Mouse (Mus musculus) cortical plate, adult 2 months (tissue): ENCODE results near the gene Slc17a1. TPM values are rescaled to one million over a fixed set of nuclear protein-coding genes. Genes with fewer than 3 reads are reported as not detected.

Source experiments
- H3K27ac ChIP-seq: fragments of 200-500 bp; 2 replicates; pipeline ENCODE4 v1.5.1; 2012; ENCODE audit warnings: low read length, control low read depth, inconsistent platforms; ENCODE audit not compliant: insufficient read depth
- H3K4me1 ChIP-seq: fragments of 200-500 bp; 2 replicates; pipeline ENCODE4 v1.6.1; 2011; ENCODE audit warnings: low read length; ENCODE audit not compliant: control insufficient read depth, insufficient read depth
- H3K4me3 ChIP-seq: fragments of 200-500 bp; 2 replicates; pipeline ENCODE4 v1.5.1; 2011; ENCODE audit warnings: mild to moderate bottlenecking, low read length, control low read depth; ENCODE audit not compliant: insufficient read depth
- CTCF ChIP-seq: fragments of 200-500 bp; IDR thresholded peaks from 2 replicates; pipeline ENCODE4 v1.5.1; 2011; ENCODE audit warnings: mild to moderate bottlenecking, control low read depth, low read length; ENCODE audit not compliant: insufficient read depth; ENCODE audit errors: extremely low read depth
- POLR2A ChIP-seq: fragments of 200-500 bp; IDR thresholded peaks from 2 replicates; pipeline ENCODE4 v1.6.1; 2011; ENCODE audit warnings: mild to moderate bottlenecking, low read length, control low read depth; ENCODE audit not compliant: insufficient read depth; ENCODE audit errors: extremely low read depth
- polyA plus RNA-seq: library from polyadenylated mRNA; depleted of rRNA; stranded (reverse); fragments of >200 nt; gene quantifications from 2 replicates; pipeline ENCODE4 v1.2.3, GENCODE M21; 2012

Gene Slc17a1
- polyA plus RNA-seq, 1 experiment: not detected

DNA sequence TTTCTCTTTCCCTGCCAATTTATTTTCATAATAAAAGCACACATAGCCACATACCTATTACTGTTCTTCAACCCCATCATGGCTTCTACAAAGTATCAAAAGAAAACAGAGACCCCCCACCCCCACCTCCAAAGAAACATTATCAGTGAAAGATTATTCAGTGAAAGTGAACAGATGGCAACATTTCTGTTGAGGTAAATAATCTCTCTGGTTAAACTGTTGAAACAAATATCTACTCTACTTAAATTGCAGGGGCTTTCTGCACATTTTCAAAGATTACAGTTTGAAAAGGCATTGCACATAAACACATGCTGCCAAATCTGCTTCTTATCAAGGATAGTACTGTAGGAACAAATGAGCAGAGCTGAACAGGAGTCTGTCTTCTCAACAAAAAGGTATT lies 5.7 kb upstream of the Slc17a1 start:
- Histone ChIP-seq H3K4me3 (no peak overlapping the region), H3K27ac (no peak overlapping the region), H3K4me1 (no peaks in the 10 kb centered on the region)
- no peak for TF ChIP-seq POLR2A
- no peak for TF ChIP-seq CTCF

DNA sequence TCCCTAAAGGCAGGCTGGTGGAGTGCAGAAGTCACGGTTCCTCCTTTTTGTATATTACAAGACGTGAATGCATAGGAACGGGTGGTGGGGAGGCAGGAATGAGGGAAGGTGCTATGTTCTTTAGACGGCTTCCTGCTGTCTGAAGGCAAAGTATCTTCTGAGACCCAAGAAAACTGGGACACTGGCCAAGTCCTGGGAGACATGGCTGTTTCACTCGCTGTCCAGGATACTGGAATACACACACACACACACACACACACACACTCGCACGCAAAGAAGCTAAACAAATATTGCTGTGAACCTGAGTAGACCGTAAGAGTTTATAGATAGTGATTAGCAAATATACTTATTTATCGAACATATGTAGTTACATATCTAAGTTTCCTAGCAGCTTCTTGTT lies 2.8 kb upstream of the Slc17a1 start:
- no peak overlapping the region for H3K4me3 ChIP-seq
- H3K4me1 ChIP-seq: no peaks in the 10 kb centered on the region
- TF ChIP-seq CTCF (no peak), POLR2A (no peak)
- H3K27ac ChIP-seq: no peak overlapping the region

GRCm38 (mm10) chr13:23866086-23866710 lies 1.4 kb upstream of the Slc17a1 start:
- no peaks in the 10 kb centered on the region for H3K4me1 ChIP-seq
- TF ChIP-seq CTCF (no peak), POLR2A (no peak)
- no peak overlapping the region for H3K4me3 ChIP-seq
- no peak overlapping the region for H3K27ac ChIP-seq

GRCm38 (mm10) chr13:23867000-23867399 lies 550 bp upstream of the Slc17a1 start:
- no peaks in the 10 kb centered on the region for H3K4me1 ChIP-seq
- no peak overlapping the region for H3K4me3 ChIP-seq
- TF ChIP-seq POLR2A (no peak), CTCF (no peak)
- H3K27ac ChIP-seq: no peak overlapping the region

GRCm38 (mm10) chr13:23868790-23869533 lies 1.4 kb downstream of the Slc17a1 start:
- TF ChIP-seq POLR2A (no peak), CTCF (no peak)
- H3K4me3 ChIP-seq: no peak overlapping the region
- no peak overlapping the region for H3K27ac ChIP-seq
- no peaks in the 10 kb centered on the region for H3K4me1 ChIP-seq

GRCm38 (mm10) chr13:23869996-23870395 lies 2.4 kb downstream of the Slc17a1 start:
- Histone ChIP-seq H3K4me1 (no peaks in the 10 kb centered on the region), H3K4me3 (no peak overlapping the region), H3K27ac (no peak overlapping the region)
- TF ChIP-seq CTCF: no peak

GRCm38 (mm10) chr13:23873141-23873540 lies 5.6 kb downstream of the Slc17a1 start:
- TF ChIP-seq POLR2A (no peak), CTCF (no peak)
- Histone ChIP-seq H3K4me3 (no peak overlapping the region), H3K4me1 (no peaks in the 10 kb centered on the region), H3K27ac (no peak overlapping the region)

- no peaks in the 10 kb centered on the region for H3K4me1 ChIP-seq
- TF ChIP-seq POLR2A (no peak), CTCF (no peak)
- no peak overlapping the region for H3K4me3 ChIP-seq
- no peak overlapping the region for H3K27ac ChIP-seq
Measured at GRCm38 (mm10) chr13:23879106-23879505, 11.6 kb downstream of the Slc17a1 start.

GRCm38 (mm10) chr13:23879636-23880035 lies 12.1 kb downstream of the Slc17a1 start:
- no peaks in the 10 kb centered on the region for H3K4me1 ChIP-seq
- H3K4me3 ChIP-seq: no peak overlapping the region
- no peak overlapping the region for H3K27ac ChIP-seq
- no peak for TF ChIP-seq CTCF

DNA sequence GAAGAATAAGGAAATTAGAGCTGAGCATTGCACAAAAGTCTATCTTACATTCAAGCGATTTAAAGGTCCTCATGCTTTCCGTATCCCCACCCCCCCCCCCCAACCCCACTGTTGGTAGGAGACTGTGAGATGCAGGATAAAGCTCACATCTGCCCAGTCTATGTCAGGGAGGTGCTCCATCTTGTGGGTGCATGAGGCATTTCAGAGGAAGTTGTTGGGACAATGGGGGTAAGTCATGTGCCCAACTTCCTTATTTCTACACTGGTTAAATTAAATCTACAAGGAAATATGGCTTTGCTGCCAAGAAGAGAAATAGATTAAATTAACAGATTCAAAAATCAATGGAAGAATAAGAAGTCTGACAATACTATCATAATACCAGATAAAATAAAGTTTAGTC lies 18.0 kb downstream of the Slc17a1 start:
- TF ChIP-seq CTCF (peak; percentile 57), POLR2A (no peak)
- Histone ChIP-seq H3K4me3 (no peak overlapping the region), H3K4me1 (no peaks in the 10 kb centered on the region), H3K27ac (no peak overlapping the region)
